Mouse (Mus musculus) ES-E14 (cell line): ENCODE results near the gene Qrfp. TPM values are rescaled to one million over a fixed set of nuclear protein-coding genes. Genes with fewer than 3 reads are reported as not detected.

ENCODE experiments used
- DNase-seq: peaks from one replicate; pipeline ENCODE4 v3.0.0-alpha.2; 2013; ENCODE audit warnings: low read depth, low spot score
- H3K27ac ChIP-seq: 2 replicates; pipeline ENCODE4 v1.5.1; 2012; ENCODE audit warnings: low read depth, mild to moderate bottlenecking, low read length, moderate library complexity, mixed read lengths; ENCODE audit not compliant: poor library complexity, insufficient read depth, severe bottlenecking
- H3K36me3 ChIP-seq: 2 replicates; pipeline ENCODE4 v1.6.1; 2012; ENCODE audit warnings: mild to moderate bottlenecking, low read length, moderate library complexity, mixed read lengths; ENCODE audit not compliant: control insufficient read depth, poor library complexity, insufficient read depth, severe bottlenecking
- H3K4me1 ChIP-seq, 2 experiments: fragments of 150-350 bp in 1 of 2; sonication (generic) in 1 of 2; 2 replicates each; pipeline ENCODE4 v1.6.1; 2012; ENCODE audit warnings: low read length in 2 of 2, mild to moderate bottlenecking in 1 of 2, mixed read lengths in 1 of 2; ENCODE audit not compliant: control insufficient read depth in 2 of 2, insufficient read depth in 2 of 2, poor library complexity in 1 of 2
- H3K4me3 ChIP-seq, 2 experiments: fragments of 150-350 bp in 1 of 2; sonication (generic) in 1 of 2; 2 replicates each; pipeline ENCODE4 v1.5.1; 2012; ENCODE audit warnings: low read length in 2 of 2, low read depth in 1 of 2, mild to moderate bottlenecking in 1 of 2, mixed read lengths in 1 of 2; ENCODE audit not compliant: insufficient read depth in 1 of 2, poor library complexity in 1 of 2, severe bottlenecking in 1 of 2
- H3K9ac ChIP-seq: 2 replicates; pipeline ENCODE4 v1.6.1; 2012; ENCODE audit warnings: low read depth, mild to moderate bottlenecking, low read length, mixed read lengths; ENCODE audit not compliant: poor library complexity, insufficient read depth, severe bottlenecking
- H3K9me3 ChIP-seq: fragments of 150-350 bp; sonication (generic); 2 replicates; pipeline ENCODE4 v1.6.1; 2012; ENCODE audit warnings: low read depth, mild to moderate bottlenecking, low read length; ENCODE audit not compliant: control insufficient read depth, insufficient read depth
- CHD2 ChIP-seq: IDR thresholded peaks from 2 replicates; pipeline ENCODE4 v1.6.1; 2014; ENCODE audit warnings: mild to moderate bottlenecking, low read depth, low read length, inconsistent platforms
- HCFC1 ChIP-seq: IDR thresholded peaks from 2 replicates; pipeline ENCODE4 v1.6.1; 2012; ENCODE audit warnings: low read length, inconsistent platforms, borderline replicate concordance; ENCODE audit not compliant: insufficient read depth
- MAFK ChIP-seq: IDR thresholded peaks from 2 replicates; pipeline ENCODE4 v1.6.1; 2014; ENCODE audit warnings: mild to moderate bottlenecking, low read depth, low read length, inconsistent platforms; ENCODE audit not compliant: insufficient read depth
- ZC3H11A ChIP-seq: IDR thresholded peaks from 2 replicates; pipeline ENCODE4 v1.6.1; 2012; ENCODE audit warnings: low read depth, mild to moderate bottlenecking, inconsistent platforms, low read length, borderline replicate concordance
- ZNF384 ChIP-seq: IDR thresholded peaks from 2 replicates; pipeline ENCODE4 v1.6.1; 2012; ENCODE audit warnings: low read depth, low read length, inconsistent platforms
- in situ Hi-C, 2 experiments: fragments of 600-800 bp; cut with MboI; formaldehyde crosslinking; loops; one replicate each; pipeline ENCODE4 v1.15.1; 2025; ENCODE audit warnings: low sequenced_read_pairs in 2 of 2, inconsistent platforms in 1 of 2; ENCODE audit not compliant: unreplicated experiment in 2 of 2
- total RNA-seq: library from RNA; depleted of rRNA; stranded (reverse); fragments of 300-350 nt; gene quantifications from 2 replicates; pipeline ENCODE4 v1.2.3, GENCODE M21; 2012

The Qrfp gene
- total RNA-seq, 1 experiment = not detected

- no peak overlapping the region for H3K27ac ChIP-seq
- TF ChIP-seq HCFC1 (no peak), CHD2 (no peak), MAFK (no peak), ZNF384 (no peak), ZC3H11A (no peak)
- in situ Hi-C loops = no loop called here
- H3K4me1 ChIP-seq = peaks cover 0 to 4% of the 10 kb centered on the region in 2 experiments; a peak in 1 of 4 replicates
- no peaks in the 10 kb centered on the region for H3K9me3 ChIP-seq
- no peak overlapping the region for H3K4me3 ChIP-seq
- no peaks in the 10 kb centered on the region for H3K36me3 ChIP-seq
- no peak overlapping the region for H3K9ac ChIP-seq
- no peak for DNase-seq
These were observed 17.5 kb upstream of the Qrfp start for GRCm38 (mm10) chr2:31827877-31828276.

DNA sequence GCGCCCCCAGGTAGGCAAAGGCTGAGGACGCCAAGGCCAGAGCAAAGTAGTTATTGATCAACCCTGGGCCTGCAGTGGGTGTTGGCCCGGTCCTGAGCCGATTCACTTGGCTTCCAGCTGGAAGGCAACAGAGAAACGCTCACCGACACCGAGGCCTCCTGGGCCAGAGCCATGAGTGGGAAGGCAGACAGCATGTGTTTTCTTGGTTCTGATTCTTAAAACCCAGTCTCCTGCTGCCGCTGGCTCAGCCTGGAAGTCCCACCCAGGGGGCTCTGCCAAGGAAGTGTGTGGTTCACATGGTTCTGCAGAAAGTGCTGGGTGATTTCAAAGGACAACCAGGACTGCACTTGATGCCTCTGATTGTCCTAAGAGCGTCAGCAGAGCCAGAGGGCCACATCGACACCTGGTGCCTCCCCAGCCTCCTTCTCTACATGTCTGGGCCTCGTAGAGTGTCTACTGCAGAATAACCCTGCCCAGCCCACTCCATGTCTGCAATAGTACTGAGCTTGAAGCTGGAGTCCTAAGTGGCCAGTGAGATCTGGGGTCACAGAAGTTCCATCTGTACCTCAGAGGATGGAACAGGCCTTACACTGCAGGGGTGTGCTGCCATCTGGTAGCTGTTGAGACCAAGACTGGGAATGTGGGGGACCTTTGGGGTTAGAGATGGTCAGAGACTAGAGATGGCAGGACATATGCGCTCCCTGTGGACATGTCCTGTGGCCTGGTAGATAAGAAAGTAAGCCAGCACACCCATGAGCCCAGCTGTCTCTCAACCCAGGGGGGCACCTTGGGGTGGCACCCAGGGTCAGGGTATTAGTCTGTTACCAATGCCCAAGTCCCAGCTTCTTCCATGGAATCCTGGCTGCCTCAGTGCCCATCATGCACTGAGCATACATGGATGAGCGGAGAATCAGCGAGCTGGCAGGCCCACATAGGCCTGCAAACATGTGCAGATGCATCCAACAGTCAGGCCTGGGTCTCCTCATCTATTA lies 16.0 kb upstream of the Qrfp start:
- in situ Hi-C loops = no loop called here

GRCm38 (mm10) chr2:31825469-31825911 lies 15.1 kb upstream of the Qrfp start:
- no peak overlapping the region for H3K27ac ChIP-seq
- no peak overlapping the region for H3K4me3 ChIP-seq
- no peak for DNase-seq
- no peaks in the 10 kb centered on the region for H3K36me3 ChIP-seq
- peaks cover 0 to 4% of the 10 kb centered on the region in 2 experiments; a peak in 1 of 4 replicates for H3K4me1 ChIP-seq
- no peak overlapping the region for H3K9ac ChIP-seq
- H3K9me3 ChIP-seq = no peaks in the 10 kb centered on the region
- in situ Hi-C loops = no loop called here
- no peak for TF ChIP-seq ZNF384
- no peak for TF ChIP-seq HCFC1
- TF ChIP-seq MAFK = no peak
- TF ChIP-seq ZC3H11A = no peak
- no peak for TF ChIP-seq CHD2

More for the DNA sequence above, 16.0 kb upstream of the Qrfp start:
- TF ChIP-seq CHD2 (no peak), ZC3H11A (no peak), MAFK (no peak), HCFC1 (no peak), ZNF384 (no peak)
- no peak for DNase-seq
- no peak overlapping the region for H3K27ac ChIP-seq
- no peaks in the 10 kb centered on the region for H3K9me3 ChIP-seq
- H3K36me3 ChIP-seq = no peaks in the 10 kb centered on the region
- H3K4me3 ChIP-seq = no peak overlapping the region
- H3K4me1 ChIP-seq = peaks cover 0 to 4% of the 10 kb centered on the region in 2 experiments; a peak in 1 of 4 replicates
- no peak overlapping the region for H3K9ac ChIP-seq

DNA sequence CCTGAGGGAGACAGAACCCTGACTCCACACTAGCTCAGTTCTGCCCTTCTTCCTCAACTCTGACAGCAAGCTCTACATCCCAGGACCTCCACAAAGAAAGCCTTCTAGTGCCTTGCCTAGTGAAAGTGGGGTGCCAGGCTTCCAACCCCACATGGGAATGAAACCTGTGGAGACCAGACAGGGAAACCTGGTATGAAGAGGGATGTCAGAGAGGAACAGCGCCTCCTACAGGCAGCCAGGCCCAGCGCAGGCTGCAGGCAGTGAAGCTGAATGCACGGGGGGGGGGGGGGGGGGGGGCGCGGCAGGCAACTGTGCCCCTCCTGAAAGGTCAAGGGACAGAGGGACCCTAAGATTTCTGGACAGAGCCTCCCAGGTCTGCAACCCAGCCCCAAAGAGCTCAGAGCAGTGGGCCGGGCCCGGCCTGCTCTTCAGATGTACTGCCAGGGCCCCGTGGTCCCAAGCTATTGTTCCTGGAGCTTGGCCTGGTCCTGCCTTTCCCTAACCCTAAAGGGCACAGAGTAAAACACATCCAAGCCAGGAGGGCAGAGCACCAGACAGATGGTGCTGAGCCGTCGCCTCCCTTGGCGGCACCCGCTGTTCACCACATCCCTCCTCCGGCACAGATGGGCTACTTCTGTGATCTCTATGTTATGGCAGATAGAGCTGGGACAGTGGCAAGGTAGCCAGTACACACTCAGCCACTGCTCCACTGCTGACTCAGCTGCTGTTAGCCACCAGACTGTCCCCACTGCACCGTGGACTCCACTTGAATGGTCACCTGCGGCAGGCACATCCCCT lies 13.8 kb upstream of the Qrfp start:
- in situ Hi-C loops = no loop called here
- Histone ChIP-seq H3K36me3 (no peaks in the 10 kb centered on the region), H3K9me3 (no peaks in the 10 kb centered on the region), H3K4me3 (no peak overlapping the region), H3K9ac (no peak overlapping the region), H3K27ac (no peak overlapping the region), H3K4me1 (peaks cover 0 to 4% of the 10 kb centered on the region in 2 experiments; a peak in 1 of 4 replicates)
- no peak for DNase-seq
- TF ChIP-seq CHD2 = no peak
- no peak for TF ChIP-seq ZC3H11A
- TF ChIP-seq ZNF384 = no peak
- no peak for TF ChIP-seq HCFC1
- no peak for TF ChIP-seq MAFK
